Mouse (Mus musculus): ENCODE measurements around the gene Zbtb12. TPM values are rescaled to one million over a fixed set of nuclear protein-coding genes. Genes with fewer than 3 reads are reported as not detected.

Zbtb12 gene
- total and polyA plus RNA-seq, 3 experiments = 2.4 to 9.3 (median 8.5) TPM

DNA sequence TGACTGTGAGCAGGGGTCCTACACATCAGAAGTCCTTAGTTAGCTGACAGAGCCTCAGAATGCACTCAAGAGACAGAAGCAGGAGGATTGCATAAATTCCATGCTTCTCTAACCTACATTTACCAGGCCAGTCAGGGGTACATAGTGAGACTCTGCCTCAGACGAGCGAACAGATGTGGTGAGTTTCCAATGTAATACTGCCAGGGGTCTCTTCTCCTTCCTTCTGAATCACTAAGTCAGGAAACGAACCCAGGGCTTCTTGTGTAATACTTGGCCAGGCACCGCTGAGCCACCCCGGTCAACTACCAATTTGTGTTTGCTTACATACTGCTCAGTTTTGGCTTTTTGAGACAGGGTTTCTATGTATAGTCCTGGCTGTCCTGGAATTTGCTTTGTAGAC, 8.7 kb downstream of the Zbtb12 start:
- Histone ChIP-seq H3K4me3 (replicated peaks in 1 of 3; ENCODE audit: low read depth in 2 of 3, low read length in 2 of 3, poor library complexity in 1 of 3) (no peak overlapping the region), H3K4me2 (ENCODE audit: insufficient read depth, low read depth, poor library complexity, severe bottlenecking) (no peak overlapping the region), H3K27ac (ENCODE audit: insufficient read depth, low read depth) (peak overlapping the region; percentile 22; the same call in 1 of the 2 replicates), H3K27me3 (replicated peaks) (no peaks in the 10 kb centered on the region), H3K79me2 (replicated peaks; ENCODE audit: control insufficient read depth, extremely low read depth, insufficient read depth, poor library complexity, severe bottlenecking) (no peaks in the 10 kb centered on the region), H3K9me3 (replicated peaks; ENCODE audit: low read length) (peaks cover 5% of the 10 kb centered on the region), H3K4me1 (ENCODE audit: control insufficient read depth in 1 of 2, insufficient read depth in 2 of 2) (peaks cover 11 to 27% of the 10 kb centered on the region in 2 experiments; a peak in 3 of 4 replicates), H3K9ac (ENCODE audit: insufficient read depth, low read depth) (no peak overlapping the region), H3K36me3 (replicated peaks in 1 of 2; ENCODE audit: control insufficient read depth in 1 of 2, insufficient read depth in 1 of 2, low read length in 1 of 2) (no peaks in the 10 kb centered on the region)
- TF ChIP-seq ZNF384 (IDR thresholded peaks at IDR 0.05; ENCODE audit: low read depth, low read length) (no peak), SIN3A (IDR thresholded peaks at IDR 0.05; ENCODE audit: low read length) (no peak), MAZ (IDR thresholded peaks at IDR 0.05; ENCODE audit: low read depth, low read length) (no peak)
- dilution Hi-C loops (cut with MboI; ENCODE audit: extremely low pct_ligation_motif_present, extremely low pct_unique_long_range_greater_than_20kb, low sequenced_read_pairs) = no loop called here
- DNase-seq (ENCODE audit: extremely low read depth) = no peak
- in situ Hi-C loops (cut with MboI; ENCODE audit: low pct_ligation_motif_present, low pct_unique_long_range_greater_than_20kb, low sequenced_read_pairs) = no loop called here

DNA sequence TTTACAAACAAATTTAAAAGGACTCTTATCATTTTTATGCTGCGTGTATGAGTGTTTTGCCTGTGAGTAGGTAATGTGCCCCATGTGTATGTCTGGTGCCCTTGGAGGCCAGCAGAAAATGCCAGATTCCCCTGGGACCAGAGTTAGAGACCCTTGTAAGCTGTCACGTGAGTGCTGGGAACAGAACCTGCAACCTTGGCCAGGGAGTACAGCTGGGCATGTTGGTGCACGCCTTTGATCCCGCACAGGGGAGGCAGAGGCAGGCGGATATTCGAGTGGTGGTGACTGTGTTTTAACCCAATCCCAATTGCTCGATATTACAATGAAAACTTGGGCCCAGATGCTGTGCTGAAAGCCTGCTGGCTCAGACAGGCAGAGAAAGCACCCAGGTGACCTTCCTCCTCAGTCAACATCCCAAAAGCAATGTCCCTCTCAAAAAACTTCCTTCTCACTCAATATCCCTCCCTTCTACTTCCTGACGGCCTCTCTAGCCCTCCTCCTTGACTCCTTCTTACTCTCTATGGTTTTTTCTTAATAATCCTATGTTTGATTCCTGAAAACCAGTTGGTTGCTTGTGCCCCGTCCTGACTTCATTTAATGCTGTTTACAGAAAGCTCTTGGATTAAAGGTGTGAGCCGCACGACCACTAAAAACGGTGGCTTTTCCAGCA, 10.9 kb downstream of the Zbtb12 start:
- in situ Hi-C loops (cut with MboI; ENCODE audit: low pct_ligation_motif_present, low pct_unique_long_range_greater_than_20kb, low sequenced_read_pairs) = no loop called here
- no peak overlapping the region for H3K27ac ChIP-seq (ENCODE audit: insufficient read depth, low read depth)
- dilution Hi-C loops (cut with MboI; ENCODE audit: extremely low pct_ligation_motif_present, extremely low pct_unique_long_range_greater_than_20kb, low sequenced_read_pairs) = no loop called here

DNA sequence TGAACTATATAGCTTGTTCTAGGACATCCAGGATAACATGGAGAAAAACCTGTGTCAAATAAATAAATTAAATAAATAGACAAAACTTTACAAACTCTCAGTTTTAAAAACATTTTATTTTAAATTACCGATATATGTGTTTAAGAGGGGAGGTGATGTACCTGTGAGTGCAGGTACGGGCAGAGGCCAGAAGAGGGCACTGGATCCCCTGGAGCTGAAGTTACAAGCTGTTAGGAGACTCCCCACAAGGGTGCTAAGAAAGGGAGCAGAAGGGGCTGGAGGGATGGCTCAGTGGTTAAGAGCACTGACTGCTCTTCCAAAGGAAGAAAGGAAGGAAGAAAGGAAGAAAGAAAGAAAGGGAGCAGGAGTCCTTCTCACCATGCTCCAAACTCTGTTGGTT, 12.1 kb downstream of the Zbtb12 start:
- peaks cover 2 to 13% of the 10 kb centered on the region in 2 experiments for H3K36me3 ChIP-seq (replicated peaks in 1 of 2; ENCODE audit: control insufficient read depth in 1 of 2, insufficient read depth in 1 of 2, low read length in 1 of 2)
- no peak for TF ChIP-seq E2F4 (IDR thresholded peaks at IDR 0.05; ENCODE audit: insufficient replicate concordance, low read depth, low read length)
- TF ChIP-seq CTCF (conservative IDR thresholded peaks at IDR 0.05 in 1 of 2, IDR thresholded peaks at IDR 0.05 in 1 of 2; ENCODE audit: low read depth in 2 of 2, low read length in 2 of 2) = peak in 1 of 2 experiments; percentile 33; a peak in 2 of 4 replicates
- TF ChIP-seq RAD21 (IDR thresholded peaks at IDR 0.05; ENCODE audit: low read depth, low read length) = peak; percentile 8; the same call in 1 of the 2 replicates
- no peak for TF ChIP-seq SMC3 (IDR thresholded peaks at IDR 0.05; ENCODE audit: low read depth, low read length)
- TF ChIP-seq POLR2AphosphoS2 (IDR thresholded peaks at IDR 0.05; ENCODE audit: low read depth, low read length) = no peak
- TF ChIP-seq EP300 (IDR thresholded peaks at IDR 0.05; ENCODE audit: low read length) = no peak
- no peak for TF ChIP-seq GABPA (IDR thresholded peaks at IDR 0.05; ENCODE audit: insufficient replicate concordance, low read depth, low read length)
- no peak for TF ChIP-seq CHD2 (IDR thresholded peaks at IDR 0.05; ENCODE audit: low read length)
- H3K27ac ChIP-seq (ENCODE audit: insufficient read depth, low read depth) = no peak overlapping the region
- no peak for DNase-seq (ENCODE audit: extremely low read depth)
- no peak overlapping the region for H3K4me2 ChIP-seq (ENCODE audit: insufficient read depth, low read depth, poor library complexity, severe bottlenecking)
- no peaks in the 10 kb centered on the region for H3K27me3 ChIP-seq (replicated peaks)
- no peaks in the 10 kb centered on the region for H3K79me2 ChIP-seq (replicated peaks; ENCODE audit: control insufficient read depth, extremely low read depth, insufficient read depth, poor library complexity, severe bottlenecking)
- no peak overlapping the region for H3K9ac ChIP-seq (ENCODE audit: insufficient read depth, low read depth)
- peaks cover 8% of the 10 kb centered on the region for H3K9me3 ChIP-seq (replicated peaks; ENCODE audit: low read length)
- no peak overlapping the region for H3K4me3 ChIP-seq (replicated peaks in 1 of 3; ENCODE audit: low read depth in 2 of 3, low read length in 2 of 3, poor library complexity in 1 of 3)
- dilution Hi-C loops (cut with MboI; ENCODE audit: extremely low pct_ligation_motif_present, extremely low pct_unique_long_range_greater_than_20kb, low sequenced_read_pairs) = no loop called here
- in situ Hi-C loops (cut with MboI; ENCODE audit: low pct_ligation_motif_present, low pct_unique_long_range_greater_than_20kb, low sequenced_read_pairs) = no loop called here
- peaks cover 10 to 34% of the 10 kb centered on the region in 2 experiments for H3K4me1 ChIP-seq (ENCODE audit: control insufficient read depth in 1 of 2, insufficient read depth in 2 of 2)

More for the DNA sequence above, 10.9 kb downstream of the Zbtb12 start:
- TF ChIP-seq RCOR1 (conservative IDR thresholded peaks at IDR 0.05; ENCODE audit: low read depth, low read length) (no peak), HCFC1 (IDR thresholded peaks at IDR 0.05; ENCODE audit: low read depth, low read length) (no peak), BHLHE40 (IDR thresholded peaks at IDR 0.05; ENCODE audit: low read depth, low read length) (0 out of 2 replicates have a peak, but pooled peaks have one; percentile 17)
- peaks cover 1% of the 10 kb centered on the region in 2 experiments for H3K36me3 ChIP-seq (replicated peaks in 1 of 2; ENCODE audit: control insufficient read depth in 1 of 2, insufficient read depth in 1 of 2, low read length in 1 of 2)
- H3K4me3 ChIP-seq (replicated peaks in 1 of 3; ENCODE audit: low read depth in 2 of 3, low read length in 2 of 3, poor library complexity in 1 of 3) = no peak overlapping the region
- no peaks in the 10 kb centered on the region for H3K79me2 ChIP-seq (replicated peaks; ENCODE audit: control insufficient read depth, extremely low read depth, insufficient read depth, poor library complexity, severe bottlenecking)
- no peak overlapping the region for H3K4me2 ChIP-seq (ENCODE audit: insufficient read depth, low read depth, poor library complexity, severe bottlenecking)
- no peak for DNase-seq (ENCODE audit: extremely low read depth)
- H3K4me1 ChIP-seq (ENCODE audit: control insufficient read depth in 1 of 2, insufficient read depth in 2 of 2) = peaks cover 6 to 25% of the 10 kb centered on the region in 2 experiments
- no peaks in the 10 kb centered on the region for H3K27me3 ChIP-seq (replicated peaks)
- no peak overlapping the region for H3K9ac ChIP-seq (ENCODE audit: insufficient read depth, low read depth)
- peaks cover 5% of the 10 kb centered on the region for H3K9me3 ChIP-seq (replicated peaks; ENCODE audit: low read length)

Data from CH12.LX (cell line).